Mouse (Mus musculus) lung, adult 2 months (tissue): ENCODE data around the gene Zmym1. TPM values are rescaled to one million over a fixed set of nuclear protein-coding genes. Genes with fewer than 3 reads are reported as not detected.
"Not testable (repeated sequence)": the region's sequence is repeated elsewhere in the genome, so short reads cannot be mapped to it uniquely, and the experiment has no call there.

Source experiments
- DNase-seq: peaks from one replicate; pipeline ENCODE4 v3.0.0; 2022
- H3K4me1 ChIP-seq: fragments of 200-500 bp; 2 replicates; pipeline ENCODE4 v1.6.1; 2011; ENCODE audit warnings: low read length; ENCODE audit not compliant: control insufficient read depth, insufficient read depth
- H3K4me3 ChIP-seq: fragments of 200-500 bp; replicated peaks from 2 replicates; pipeline ENCODE3; 2011; ENCODE audit warnings: low read depth, mild to moderate bottlenecking, control low read depth, low read length; ENCODE audit errors: extremely low read depth
- CTCF ChIP-seq: fragments of 200-500 bp; IDR thresholded peaks from 2 replicates; pipeline ENCODE4 v1.5.1; 2011; ENCODE audit warnings: mild to moderate bottlenecking, low read length, control low read depth; ENCODE audit not compliant: insufficient read depth
- POLR2A ChIP-seq: fragments of 200-500 bp; IDR thresholded peaks from 2 replicates; pipeline ENCODE4 v1.6.1; 2011; ENCODE audit warnings: low read depth, mild to moderate bottlenecking, control low read depth, low read length, borderline replicate concordance; ENCODE audit errors: extremely low read depth
- WGBS: fragments of 180-500 bp; shearing (Covaris S2); methylation state at CpG from one replicate; pipeline ENCODE4 v1.1.7; 2018; 5-methylcytosine and 5-hydroxymethylcytosine counted together
- polyA plus RNA-seq: library from polyadenylated mRNA; depleted of rRNA; stranded (reverse); fragments of >200 nt; gene quantifications from 2 replicates; pipeline ENCODE4 v1.2.3, GENCODE M21; 2012; rRNA removed

Zmym1 gene
- polyA plus RNA-seq, 1 experiment, result 1.3 TPM

- WGBS, result 9% methylated on average over 14 of the region's 26 CpGs
- TF ChIP-seq POLR2A (peak; percentile 33; the same call in 1 of the 2 replicates), CTCF (peak; percentile 93)
- peak; percentile 79 for DNase-seq
- not testable (repeated sequence) for H3K4me1 ChIP-seq
- peak overlapping the region; percentile 33 for H3K4me3 ChIP-seq
These were observed 45.5 kb downstream of the Zmym1 start for GRCm38 (mm10) chr4:127015294-127015993.

GRCm38 (mm10) chr4:127005113-127005936 is 55.6 kb downstream of the Zmym1 start:
- 21% methylated on average over 25 of the region's 25 CpGs for WGBS
- H3K4me1 ChIP-seq, result no peaks in the 10 kb centered on the region; the same call in 1 of the 2 replicates
- no peak for TF ChIP-seq POLR2A
- H3K4me3 ChIP-seq, result no peak overlapping the region
- DNase-seq, result no peak

- WGBS, result 82% methylated on average over 3 of the region's 3 CpGs
- no peak for DNase-seq
- H3K4me1 ChIP-seq, result no peaks in the 10 kb centered on the region; the same call in 1 of the 2 replicates
- H3K4me3 ChIP-seq, result no peak overlapping the region
- no peak for TF ChIP-seq POLR2A
- no peak for TF ChIP-seq CTCF
These were observed 56.6 kb downstream of the Zmym1 start for GRCm38 (mm10) chr4:127004384-127004783.

- no peaks in the 10 kb centered on the region; the same call in 1 of the 2 replicates for H3K4me1 ChIP-seq
- TF ChIP-seq POLR2A, result no peak
- TF ChIP-seq CTCF, result no peak
- DNase-seq, result no peak
- no peak overlapping the region for H3K4me3 ChIP-seq
- 54% methylated on average over 8 of the region's 8 CpGs for WGBS
These were observed 60.3 kb downstream of the Zmym1 start for GRCm38 (mm10) chr4:127000601-127001105.

GRCm38 (mm10) chr4:126999372-126999771 is 61.6 kb downstream of the Zmym1 start:
- not testable (repeated sequence) for H3K4me3 ChIP-seq, DNase-seq, H3K4me1 ChIP-seq
- WGBS, result 93% methylated on average over 16 of the region's 16 CpGs

Other genes with a start within 250 kb of the Zmym1 start
- gene Zmym4, start 93.0 kb downstream of the Zmym1 start, polyA plus RNA-seq, result 3.8 and 5.5 TPM in 2 replicates
- 44.1 and 52.1 TPM in 2 replicates for gene Sfpq, start 39.8 kb downstream of the Zmym1 start, polyA plus RNA-seq
- gene Zmym6, start 16.2 kb upstream of the Zmym1 start, polyA plus RNA-seq, result 3.6 and 6.1 TPM in 2 replicates
- gene Tmem35b, start 62.5 kb upstream of the Zmym1 start, polyA plus RNA-seq, result 12.4 and 16.9 TPM in 2 replicates
- gene Dlgap3, start 108.1 kb upstream of the Zmym1 start, polyA plus RNA-seq, result 0.25 and 0.54 TPM in 2 replicates
- gene Smim12, start 182.6 kb upstream of the Zmym1 start, polyA plus RNA-seq, result 37.4 and 40.0 TPM in 2 replicates